Mouse (Mus musculus) kidney, postnatal 0 days (tissue): ENCODE results near the gene 1700013F07Rik. TPM values are rescaled to one million over a fixed set of nuclear protein-coding genes. Genes with fewer than 3 reads are reported as not detected.

Experiments used
- ATAC-seq: fragments of 200-750 bp; cut with Nextera tagmentation; replicated peaks from 2 replicates; pipeline ENCODE4 v1.8.0; 2017; ENCODE audit warnings: low read depth, moderate number of reproducible peaks, moderate TSS enrichment, moderate library complexity; ENCODE audit not compliant: low FRiP score
- DNase-seq: peaks from one replicate; pipeline ENCODE4 v3.0.0-alpha.2; 2016; ENCODE audit warnings: low spot score
- H3K27ac ChIP-seq: fragments of 300-500 bp; sonication (generic); 2 replicates; pipeline ENCODE4 v1.5.1; 2014; ENCODE audit warnings: mild to moderate bottlenecking
- H3K27me3 ChIP-seq: fragments of 300-500 bp; sonication (generic); 2 replicates; pipeline ENCODE4 v1.6.1; 2014; ENCODE audit warnings: low read length, mixed read lengths; ENCODE audit not compliant: insufficient read depth
- H3K36me3 ChIP-seq: fragments of 300-500 bp; sonication (generic); 2 replicates; pipeline ENCODE4 v1.6.1; 2014; ENCODE audit warnings: low read length, mixed read lengths; ENCODE audit not compliant: insufficient read depth
- H3K4me1 ChIP-seq: fragments of 300-500 bp; sonication (generic); replicated peaks from 2 replicates; pipeline ENCODE4 v1.6.1; 2014; ENCODE audit warnings: antibody characterized with exemption, low read length, mixed read lengths; ENCODE audit not compliant: insufficient read depth
- H3K4me2 ChIP-seq: fragments of 300-500 bp; sonication (generic); 2 replicates; pipeline ENCODE4 v1.6.1; 2014; ENCODE audit warnings: mild to moderate bottlenecking, low read length, moderate library complexity, mixed read lengths
- H3K4me3 ChIP-seq: fragments of 300-500 bp; sonication (generic); replicated peaks from 2 replicates; pipeline ENCODE4 v1.5.1; 2014; ENCODE audit warnings: low read depth, low read length
- H3K9ac ChIP-seq: fragments of 300-500 bp; sonication (generic); 2 replicates; pipeline ENCODE4 v1.6.1; 2014; ENCODE audit warnings: low read depth, low read length
- H3K9me3 ChIP-seq: fragments of 300-500 bp; sonication (generic); replicated peaks from 2 replicates; pipeline ENCODE4 v1.6.1; 2016; ENCODE audit warnings: low read length, inconsistent platforms, mixed read lengths
- CTCF ChIP-seq: IDR thresholded peaks from 2 replicates; pipeline ENCODE4 v1.5.1; 2016; ENCODE audit warnings: antibody characterized with exemption, low read depth, mild to moderate bottlenecking, moderate library complexity
- WGBS: fragments of 180-500 bp; shearing (Covaris S2); extraction: QIAGEN DNeasy Blood & Tissue Kit; methylation state at CpG from one replicate; pipeline ENCODE4 v1.1.7; 2014; 5-methylcytosine and 5-hydroxymethylcytosine counted together
- polyA plus RNA-seq: library from polyadenylated mRNA; unstranded; fragments of >200 nt; fragmentation: Nextera tagmentation; extraction: Ambion mirVana; gene quantifications from 2 replicates; pipeline ENCODE4 v1.2.1, GENCODE M21; 2015

The 1700013F07Rik gene
- polyA plus RNA-seq, 1 experiment from 2014 or later = not detected

- H3K4me3 ChIP-seq = peak within 1 kb of the TSS; percentile 67
- ATAC-seq = peak; percentile 99
- H3K9ac ChIP-seq = peak within 1 kb of the TSS; percentile 68
- H3K9me3 ChIP-seq = no peaks in the 10 kb centered on the region
- no peaks in the 10 kb centered on the region for H3K36me3 ChIP-seq
- H3K27ac ChIP-seq = 0 out of 2 replicates have a peak within 1 kb of the TSS, but pooled peaks have one; percentile 48
- no peak for TF ChIP-seq CTCF
- peaks cover 9% of the 10 kb centered on the region for H3K4me1 ChIP-seq
- peak; percentile 98 for DNase-seq
- peak within 1 kb of the TSS; percentile 68 for H3K4me2 ChIP-seq
- no peaks in the 10 kb centered on the region for H3K27me3 ChIP-seq
- under 1% methylated on average over 42 of the region's 42 CpGs for WGBS
These were observed 37.7 kb downstream of the 1700013F07Rik start, which contains the start of gene Taf13 for GRCm38 (mm10) chr3:108571443-108572294. Gene Taf13 (plus strand): TSS chr3:108571698.

DNA sequence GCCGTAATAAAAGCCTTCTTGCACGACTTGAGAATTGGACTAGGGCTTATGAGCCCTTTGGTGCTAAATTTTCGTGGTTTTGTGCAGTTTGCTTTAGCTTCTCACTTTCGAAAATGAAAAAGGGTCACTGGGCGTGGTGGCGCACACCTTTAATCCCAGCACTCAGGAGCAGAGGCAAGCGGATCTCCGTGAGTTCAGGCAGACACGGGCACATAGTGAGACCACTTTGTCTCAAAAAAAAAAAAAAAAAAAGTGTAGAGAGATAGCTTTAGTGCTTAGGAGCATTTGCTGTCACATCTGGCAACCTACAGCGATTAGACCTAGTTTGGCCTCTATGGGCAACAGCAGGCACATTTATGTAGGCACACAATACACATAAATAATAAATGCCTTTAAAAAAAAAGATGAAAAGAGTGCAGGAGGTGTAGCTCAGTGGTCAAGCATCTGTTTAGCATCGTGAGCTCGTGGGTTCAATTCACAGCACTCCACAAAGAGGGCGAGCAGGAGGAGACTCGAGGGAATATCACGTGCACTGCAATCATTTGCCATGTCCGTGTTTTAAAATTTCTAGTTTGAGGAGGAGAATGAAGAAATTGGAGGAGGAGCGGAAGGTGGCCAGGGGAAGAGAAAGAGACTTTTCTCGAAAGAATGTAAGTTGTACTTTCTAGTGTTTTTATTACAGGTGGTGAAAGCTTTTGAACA, 38.5 kb downstream of the 1700013F07Rik start:
- Histone ChIP-seq H3K27ac (no peak overlapping the region), H3K4me2 (peak overlapping the region; percentile 68), H3K9ac (peak overlapping the region; percentile 68), H3K4me3 (peak overlapping the region; percentile 67), H3K27me3 (no peaks in the 10 kb centered on the region), H3K36me3 (no peaks in the 10 kb centered on the region), H3K9me3 (no peaks in the 10 kb centered on the region), H3K4me1 (peaks cover 9% of the 10 kb centered on the region)
- no peak for ATAC-seq
- 41% methylated on average over 18 of the region's 18 CpGs for WGBS
- TF ChIP-seq CTCF = no peak
- no peak for DNase-seq

- 84% methylated on average over 5 of the region's 5 CpGs for WGBS
These were observed 40.1 kb downstream of the 1700013F07Rik start for GRCm38 (mm10) chr3:108574018-108574417.

DNA sequence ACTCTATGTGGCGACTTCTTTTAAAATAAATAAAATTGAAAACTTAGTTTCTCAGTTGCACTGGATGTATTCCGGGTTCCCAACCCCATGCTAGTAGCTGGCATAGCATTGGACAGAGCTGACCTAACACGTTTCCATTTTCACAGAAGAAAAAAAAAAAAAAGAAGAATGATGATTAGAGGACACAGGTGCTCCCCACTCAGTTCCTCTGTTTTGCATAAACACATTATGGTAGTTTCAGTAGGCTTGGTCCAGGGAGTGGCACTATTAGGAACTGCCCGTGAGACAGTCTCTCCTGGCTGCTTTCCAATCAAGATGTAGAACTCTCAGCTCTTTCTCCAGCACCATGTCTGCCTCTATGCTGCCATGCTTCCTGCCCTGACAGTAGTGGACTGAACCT, 50.6 kb downstream of the 1700013F07Rik start:
- no peaks in the 10 kb centered on the region for H3K36me3 ChIP-seq
- no peak for ATAC-seq
- TF ChIP-seq CTCF = no peak
- H3K4me3 ChIP-seq = no peak overlapping the region
- 71% methylated on average over 4 of the region's 4 CpGs for WGBS
- no peak for DNase-seq
- no peak overlapping the region for H3K27ac ChIP-seq
- no peaks in the 10 kb centered on the region for H3K9me3 ChIP-seq
- no peaks in the 10 kb centered on the region for H3K4me1 ChIP-seq
- H3K27me3 ChIP-seq = no peaks in the 10 kb centered on the region
- H3K4me2 ChIP-seq = no peak overlapping the region
- no peak overlapping the region for H3K9ac ChIP-seq

More at GRCm38 (mm10) chr3:108574018-108574417, 40.1 kb downstream of the 1700013F07Rik start:
- DNase-seq (no peak), ATAC-seq (no peak)
- Histone ChIP-seq H3K4me1 (peaks cover 9% of the 10 kb centered on the region), H3K4me3 (no peak overlapping the region), H3K9ac (no peak overlapping the region), H3K27ac (no peak overlapping the region), H3K4me2 (no peak overlapping the region), H3K9me3 (no peaks in the 10 kb centered on the region), H3K27me3 (no peaks in the 10 kb centered on the region), H3K36me3 (no peaks in the 10 kb centered on the region)
- no peak for TF ChIP-seq CTCF

GRCm38 (mm10) chr3:108588446-108588845, 54.5 kb downstream of the 1700013F07Rik start:
- no peak for ATAC-seq

GRCm38 (mm10) chr3:108590786-108591529, 57.0 kb downstream of the 1700013F07Rik start, which contains the start of gene Wdr47:
Gene Wdr47 (plus strand): TSS chr3:108591279.
- 4% methylated on average over 44 of the region's 44 CpGs for WGBS

More at GRCm38 (mm10) chr3:108588446-108588845, 54.5 kb downstream of the 1700013F07Rik start:
- DNase-seq = no peak
- H3K4me1 ChIP-seq = 0 out of 2 replicates have a peak, but pooled peaks cover 4% of the 10 kb centered on the region
- no peak overlapping the region for H3K4me2 ChIP-seq
- no peaks in the 10 kb centered on the region for H3K36me3 ChIP-seq
- no peak overlapping the region for H3K27ac ChIP-seq
- 50% methylated on average over 2 of the region's 2 CpGs for WGBS
- no peaks in the 10 kb centered on the region for H3K9me3 ChIP-seq
- no peak for TF ChIP-seq CTCF
- no peak overlapping the region for H3K9ac ChIP-seq
- H3K4me3 ChIP-seq = no peak overlapping the region
- H3K27me3 ChIP-seq = no peaks in the 10 kb centered on the region

More at GRCm38 (mm10) chr3:108590786-108591529, 57.0 kb downstream of the 1700013F07Rik start, which contains the start of gene Wdr47:
- Histone ChIP-seq H3K36me3 (no peaks in the 10 kb centered on the region), H3K27ac (peak within 1 kb of the TSS; percentile 33; the same call in 1 of the 2 replicates), H3K27me3 (no peaks in the 10 kb centered on the region), H3K4me2 (peak within 1 kb of the TSS; percentile 98), H3K4me3 (peak within 1 kb of the TSS; percentile 77), H3K4me1 (0 out of 2 replicates have a peak, but pooled peaks cover 4% of the 10 kb centered on the region), H3K9ac (peak within 1 kb of the TSS; percentile 57), H3K9me3 (no peaks in the 10 kb centered on the region)
- ATAC-seq (peak; percentile 100), DNase-seq (peak; percentile 97)
- no peak for TF ChIP-seq CTCF
